Mouse (Mus musculus) megakaryocyte, embryonic 14.5 days (primary cell): ENCODE measurements around the gene Amer2. TPM values are rescaled to one million over a fixed set of nuclear protein-coding genes. Genes with fewer than 3 reads are reported as not detected.
"Not testable (repeated sequence)": the region's sequence is repeated elsewhere in the genome, so short reads cannot be mapped to it uniquely, and the experiment has no call there.

Source experiments
- H3K27me3 ChIP-seq: replicated peaks from 2 replicates; pipeline ENCODE3; 2012; ENCODE audit warnings: inconsistent platforms
- H3K36me3 ChIP-seq: replicated peaks from 2 replicates; pipeline ENCODE3; 2012; ENCODE audit warnings: low read length, inconsistent platforms, mixed read lengths
- H3K4me1 ChIP-seq: 2 replicates; pipeline ENCODE4 v1.6.1; 2012; ENCODE audit warnings: inconsistent platforms
- H3K4me3 ChIP-seq: replicated peaks from 2 replicates; pipeline ENCODE3; 2012; ENCODE audit warnings: moderate library complexity, mild to moderate bottlenecking, inconsistent platforms
- H3K9me3 ChIP-seq: 2 replicates; pipeline ENCODE4 v1.6.1; 2012; ENCODE audit warnings: inconsistent platforms
- FLI1 ChIP-seq: IDR thresholded peaks from 2 replicates; pipeline ENCODE4 v1.6.1; 2012; ENCODE audit warnings: low read length, inconsistent platforms, mixed read lengths
- GATA1 ChIP-seq: IDR thresholded peaks from 3 replicates; pipeline ENCODE4 v1.6.1; 2012; ENCODE audit warnings: mixed read lengths, low read length, inconsistent platforms, borderline replicate concordance
- polyA plus RNA-seq: library from polyadenylated mRNA; stranded (reverse); fragments of >175 nt; gene quantifications from 2 replicates; pipeline ENCODE4 v1.2.3, GENCODE M21; 2012; ENCODE audit warnings: low replicate concordance; ENCODE audit not compliant: insufficient read depth

Gene Amer2
- polyA plus RNA-seq = not detected in 2 replicates

GRCm38 (mm10) chr14:60372821-60373309 lies at the start of gene Amer2:
TSS of gene Amer2 (plus strand) at chr14:60373259.
- Histone ChIP-seq H3K4me3 (no peak within 1 kb of the TSS), H3K27me3 (peaks cover 52% of the 10 kb centered on the region), H3K36me3 (no peaks in the 10 kb centered on the region), H3K9me3 (no peaks in the 10 kb centered on the region), H3K4me1 (peaks cover under 1% of the 10 kb centered on the region)
- no peak for TF ChIP-seq FLI1
- TF ChIP-seq GATA1 = no peak

DNA sequence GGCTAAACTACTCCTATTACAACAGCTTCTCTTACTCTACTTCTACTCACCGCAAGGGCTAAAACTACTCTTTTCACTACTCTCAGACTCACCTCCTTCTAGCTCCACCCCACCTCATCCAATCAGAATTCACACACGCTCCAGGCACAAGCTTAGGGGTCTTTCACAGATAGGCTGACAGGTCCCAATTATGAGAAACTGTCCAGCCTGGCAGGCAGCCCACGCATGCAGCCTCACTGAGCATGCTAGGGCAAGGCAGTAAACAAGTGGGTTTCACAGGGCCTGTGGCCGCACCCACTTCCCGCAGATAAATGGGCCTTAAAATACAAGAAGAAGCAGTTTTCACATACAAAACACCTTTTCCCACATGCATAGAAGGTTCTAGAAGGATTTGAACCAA lies 33.1 kb upstream of the Amer2 start:
- not testable (repeated sequence) for H3K36me3 ChIP-seq, H3K9me3 ChIP-seq, H3K4me3 ChIP-seq, H3K4me1 ChIP-seq
- peaks cover 10% of the 10 kb centered on the region for H3K27me3 ChIP-seq

DNA sequence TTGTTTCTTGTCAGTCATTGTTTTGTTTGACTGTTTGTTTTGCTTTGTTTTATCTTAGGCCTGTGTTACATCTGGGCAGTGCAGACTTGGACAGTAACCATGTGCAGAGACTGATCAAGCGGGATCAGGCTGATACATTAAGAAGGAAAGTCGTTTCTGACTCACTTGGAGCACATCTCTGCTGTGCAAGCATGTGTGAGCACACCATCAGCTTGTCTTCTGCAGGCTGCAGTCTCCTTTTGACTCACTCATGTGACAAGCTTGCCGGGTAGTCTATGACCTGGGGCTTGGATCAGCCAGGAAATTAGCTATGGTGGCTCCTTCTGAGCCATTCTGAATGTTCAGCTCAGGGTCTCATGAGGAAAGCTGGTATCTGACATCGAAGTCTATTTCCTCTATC lies 32.5 kb upstream of the Amer2 start:
- no peak for TF ChIP-seq FLI1
- H3K9me3 ChIP-seq = no peaks in the 10 kb centered on the region; the same call in 1 of the 2 replicates

DNA sequence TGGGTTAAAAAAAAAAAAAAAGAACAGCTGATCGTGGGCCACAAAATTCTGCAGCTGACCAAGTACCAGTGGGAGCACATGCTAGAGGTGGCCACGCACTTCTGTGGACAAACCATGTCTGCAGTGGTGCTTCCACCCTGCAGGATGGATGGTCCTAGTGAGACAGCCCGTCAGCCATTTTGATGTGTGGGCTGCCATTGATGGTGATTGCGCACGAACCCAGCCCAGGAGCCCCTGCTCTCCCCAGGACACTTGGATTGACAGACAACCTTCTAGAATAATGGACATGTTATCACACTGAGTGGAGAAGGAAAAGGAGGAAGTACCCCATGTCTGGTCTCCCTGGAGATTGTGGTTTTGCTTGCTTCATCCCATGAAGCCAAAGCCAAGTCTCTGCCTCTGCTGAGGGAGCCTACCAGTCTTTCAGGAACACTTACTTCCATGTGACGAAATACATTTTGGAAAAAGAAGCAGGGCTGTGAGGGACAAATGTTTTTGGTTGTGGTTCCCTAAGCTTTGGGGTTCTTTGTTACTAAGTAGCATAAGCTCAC lies 27.7 kb upstream of the Amer2 start:
- Histone ChIP-seq H3K27me3 (peaks cover 16% of the 10 kb centered on the region), H3K4me3 (peak overlapping the region; percentile 44), H3K9me3 (no peaks in the 10 kb centered on the region; the same call in 1 of the 2 replicates), H3K36me3 (no peaks in the 10 kb centered on the region), H3K4me1 (no peaks in the 10 kb centered on the region)
- no peak for TF ChIP-seq GATA1
- TF ChIP-seq FLI1 = no peak

More for the DNA sequence above, 32.5 kb upstream of the Amer2 start:
- Histone ChIP-seq H3K4me3 (no peak overlapping the region), H3K27me3 (peaks cover 12% of the 10 kb centered on the region), H3K36me3 (no peaks in the 10 kb centered on the region), H3K4me1 (no peaks in the 10 kb centered on the region)

DNA sequence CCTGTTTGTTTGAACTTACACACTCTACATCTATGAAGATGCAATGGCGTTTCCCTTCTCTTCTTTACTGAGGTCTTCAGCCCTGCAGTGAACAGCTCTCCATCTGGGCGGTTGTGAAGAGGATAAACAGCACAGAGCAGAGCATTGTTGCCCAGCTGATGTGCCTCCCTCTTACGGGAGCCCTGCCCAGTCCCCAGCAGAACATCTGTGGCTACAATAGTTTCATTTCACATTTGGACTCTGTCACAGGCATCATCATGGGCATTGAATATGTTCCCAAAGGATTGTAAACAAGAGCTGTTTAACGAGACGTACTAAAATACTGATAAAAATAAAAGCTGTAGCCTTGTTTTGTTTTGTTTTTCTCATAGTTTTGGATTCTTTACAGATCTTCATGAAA lies 14.7 kb upstream of the Amer2 start:
- Histone ChIP-seq H3K9me3 (no peaks in the 10 kb centered on the region), H3K4me1 (no peaks in the 10 kb centered on the region), H3K27me3 (no peaks in the 10 kb centered on the region), H3K36me3 (no peaks in the 10 kb centered on the region), H3K4me3 (no peak overlapping the region)
- TF ChIP-seq FLI1 (no peak), GATA1 (no peak)

GRCm38 (mm10) chr14:60361380-60362212 lies 11.5 kb upstream of the Amer2 start:
- Histone ChIP-seq H3K9me3 (no peaks in the 10 kb centered on the region), H3K4me1 (no peaks in the 10 kb centered on the region), H3K4me3 (no peak overlapping the region), H3K27me3 (peaks cover 2% of the 10 kb centered on the region), H3K36me3 (no peaks in the 10 kb centered on the region)
- TF ChIP-seq GATA1 (no peak), FLI1 (no peak)

DNA sequence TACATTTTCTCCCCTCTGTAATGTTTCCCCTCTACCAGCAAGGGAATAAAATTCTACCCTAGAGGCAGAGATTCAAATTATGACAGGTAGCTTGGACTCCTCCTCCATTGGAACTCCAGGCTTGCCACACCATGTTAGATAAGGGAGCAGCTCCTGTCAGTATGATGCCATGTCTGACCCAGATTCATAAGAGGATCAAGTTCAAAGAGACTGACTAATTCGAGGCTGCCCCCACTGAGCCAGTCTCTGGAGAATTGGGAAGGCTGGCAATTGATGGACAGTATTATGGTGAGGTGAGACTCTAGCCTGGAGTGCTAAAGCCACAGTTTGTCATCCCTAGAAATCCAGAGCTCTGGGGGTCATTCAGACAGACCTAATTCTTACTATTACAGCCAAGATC lies 6.3 kb upstream of the Amer2 start:
- peaks cover 9% of the 10 kb centered on the region for H3K27me3 ChIP-seq
- no peaks in the 10 kb centered on the region for H3K4me1 ChIP-seq
- H3K36me3 ChIP-seq = no peaks in the 10 kb centered on the region
- no peak overlapping the region for H3K4me3 ChIP-seq
- peaks cover 8% of the 10 kb centered on the region for H3K9me3 ChIP-seq
- TF ChIP-seq FLI1 = no peak
- TF ChIP-seq GATA1 = no peak

DNA sequence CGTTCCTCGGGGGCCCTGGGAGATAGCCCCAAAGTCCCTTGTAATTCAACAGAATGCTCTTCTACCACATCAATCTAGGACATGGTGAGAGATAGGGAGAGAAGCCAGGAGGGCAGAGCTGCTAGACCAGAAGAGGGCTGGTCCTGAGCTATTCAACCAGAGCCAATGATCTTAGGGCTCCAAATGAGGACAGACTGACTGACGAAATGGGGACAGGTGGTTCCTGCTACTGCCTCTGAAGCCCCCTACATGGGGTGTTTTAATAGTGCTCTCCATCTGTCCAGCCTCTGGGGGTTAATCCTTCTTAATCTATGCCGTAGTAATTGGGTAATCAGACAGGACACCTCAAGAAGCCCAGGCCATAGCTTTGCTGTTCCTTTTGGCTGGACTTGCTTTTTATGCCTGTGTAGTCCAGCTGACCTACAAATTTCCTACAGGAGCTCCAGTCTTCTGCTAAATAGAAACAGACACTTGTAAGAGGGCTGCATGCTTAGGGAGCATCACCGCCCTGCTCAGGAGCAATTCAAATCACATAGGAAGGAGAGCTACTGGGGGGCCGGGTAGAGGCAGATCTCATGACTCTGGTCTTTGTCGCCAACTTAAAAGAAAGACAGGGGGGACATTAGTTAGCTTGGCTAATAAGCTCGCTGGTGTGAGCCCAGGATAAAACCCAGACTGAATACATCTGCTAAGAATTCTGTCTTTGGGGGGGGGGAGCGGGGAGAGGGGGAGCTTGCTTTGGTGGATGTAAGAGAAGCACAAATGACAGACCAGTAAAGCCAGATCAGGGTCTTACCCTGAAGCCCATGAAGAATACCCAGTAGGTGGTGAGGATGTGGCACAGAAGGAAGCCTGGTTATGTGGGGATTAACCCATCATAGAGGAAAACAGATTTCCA lies 4.0 kb upstream of the Amer2 start:
- TF ChIP-seq FLI1 = no peak
- no peak for TF ChIP-seq GATA1
- H3K9me3 ChIP-seq = peaks cover 8% of the 10 kb centered on the region
- no peak overlapping the region for H3K4me3 ChIP-seq
- peaks cover 23% of the 10 kb centered on the region for H3K27me3 ChIP-seq
- H3K4me1 ChIP-seq = no peaks in the 10 kb centered on the region
- H3K36me3 ChIP-seq = no peaks in the 10 kb centered on the region

GRCm38 (mm10) chr14:60369667-60370315 lies 3.3 kb upstream of the Amer2 start:
- Histone ChIP-seq H3K27me3 (peaks cover 31% of the 10 kb centered on the region), H3K4me3 (no peak overlapping the region), H3K9me3 (peaks cover 8% of the 10 kb centered on the region), H3K4me1 (no peaks in the 10 kb centered on the region), H3K36me3 (no peaks in the 10 kb centered on the region)
- TF ChIP-seq FLI1 (no peak), GATA1 (no peak)
